Mouse (Mus musculus): ENCODE measurements around the gene Ankrd12.

GRCm38 (mm10) chr17:65927077-65927476, 149.8 kb downstream of the Ankrd12 start:
- TF ChIP-seq GATA1 (IDR thresholded peaks at IDR 0.05; ENCODE audit: low read length), result no peak
- TF ChIP-seq TAL1 (IDR thresholded peaks at IDR 0.05; ENCODE audit: low read length), result no peak

Measured in erythroblast, embryonic 14.5 days (primary cell).